Mouse (Mus musculus): ENCODE measurements around the gene Get4. TPM values are rescaled to one million over a fixed set of nuclear protein-coding genes. Genes with fewer than 3 reads are reported as not detected.

The Get4 gene
- polyA plus RNA-seq, 1 experiment from 2014 or later: 122 TPM

DNA sequence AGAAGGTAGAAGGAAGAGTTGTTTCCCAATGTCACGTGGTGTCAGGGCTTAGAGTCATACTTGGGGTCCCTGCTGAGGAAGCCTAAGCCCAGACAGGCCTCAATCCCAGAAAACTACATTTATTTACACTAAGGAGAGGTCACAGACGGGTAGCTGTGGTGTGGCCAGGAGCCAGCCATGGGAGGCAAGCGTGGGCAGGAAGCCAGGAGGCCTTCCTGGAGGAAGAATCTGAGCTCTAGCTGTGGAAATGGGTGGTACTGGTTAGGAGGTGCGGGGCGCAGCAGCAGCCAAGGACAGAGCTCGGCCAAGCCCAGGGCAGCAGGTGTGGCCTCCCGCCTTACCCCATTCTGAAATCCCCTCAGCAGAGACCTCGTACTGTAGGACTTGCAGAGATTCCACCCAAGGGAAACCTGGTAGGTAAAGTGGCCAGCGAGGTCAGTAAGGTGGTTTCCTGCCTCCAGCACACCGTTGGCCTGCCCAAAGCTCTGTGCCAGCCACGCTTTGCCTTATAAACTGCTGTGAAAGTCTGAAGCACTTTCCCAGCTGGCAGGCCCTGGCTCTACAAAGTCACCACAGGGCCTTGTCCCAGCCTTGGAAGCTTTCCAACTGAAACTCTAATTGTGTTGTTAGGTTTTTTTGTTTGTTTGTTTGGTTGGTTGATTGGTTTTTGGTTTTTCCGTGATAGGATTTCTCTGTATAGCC, 63.0 kb downstream of the Get4 start:
- no peak overlapping the region for H3K27ac ChIP-seq (ENCODE audit: low read length)
- H3K4me2 ChIP-seq (ENCODE audit: low read length): no peak overlapping the region
- no peaks in the 10 kb centered on the region for H3K36me3 ChIP-seq (ENCODE audit: control insufficient read depth, insufficient read depth, low read length)
- no peak for ATAC-seq
- H3K9ac ChIP-seq (ENCODE audit: low read depth, low read length): no peak overlapping the region
- no peak overlapping the region for H3K4me3 ChIP-seq (ENCODE audit: low read depth, low read length)
- 85% methylated on average over 12 of the region's 12 CpGs for WGBS
- H3K4me1 ChIP-seq (ENCODE audit: control insufficient read depth, insufficient read depth, low read length): no peaks in the 10 kb centered on the region
- H3K9me3 ChIP-seq (replicated peaks; ENCODE audit: control insufficient read depth, low read length, poor library complexity, severe bottlenecking): no peaks in the 10 kb centered on the region
- no peaks in the 10 kb centered on the region for H3K27me3 ChIP-seq (ENCODE audit: control insufficient read depth, insufficient read depth, low read depth, low read length)

GRCm38 (mm10) chr5:139316982-139317675, 65.0 kb downstream of the Get4 start:
- no peak overlapping the region for H3K9ac ChIP-seq (ENCODE audit: low read depth, low read length)
- no peaks in the 10 kb centered on the region for H3K9me3 ChIP-seq (replicated peaks; ENCODE audit: control insufficient read depth, low read length, poor library complexity, severe bottlenecking)
- no peak overlapping the region for H3K27ac ChIP-seq (ENCODE audit: low read length)
- 74% methylated on average over 6 of the region's 6 CpGs for WGBS
- ATAC-seq: no peak
- H3K4me3 ChIP-seq (ENCODE audit: low read depth, low read length): no peak overlapping the region
- no peaks in the 10 kb centered on the region for H3K36me3 ChIP-seq (ENCODE audit: control insufficient read depth, insufficient read depth, low read length)
- H3K4me1 ChIP-seq (ENCODE audit: control insufficient read depth, insufficient read depth, low read length): no peaks in the 10 kb centered on the region
- H3K27me3 ChIP-seq (ENCODE audit: control insufficient read depth, insufficient read depth, low read depth, low read length): no peaks in the 10 kb centered on the region
- no peak overlapping the region for H3K4me2 ChIP-seq (ENCODE audit: low read length)

DNA sequence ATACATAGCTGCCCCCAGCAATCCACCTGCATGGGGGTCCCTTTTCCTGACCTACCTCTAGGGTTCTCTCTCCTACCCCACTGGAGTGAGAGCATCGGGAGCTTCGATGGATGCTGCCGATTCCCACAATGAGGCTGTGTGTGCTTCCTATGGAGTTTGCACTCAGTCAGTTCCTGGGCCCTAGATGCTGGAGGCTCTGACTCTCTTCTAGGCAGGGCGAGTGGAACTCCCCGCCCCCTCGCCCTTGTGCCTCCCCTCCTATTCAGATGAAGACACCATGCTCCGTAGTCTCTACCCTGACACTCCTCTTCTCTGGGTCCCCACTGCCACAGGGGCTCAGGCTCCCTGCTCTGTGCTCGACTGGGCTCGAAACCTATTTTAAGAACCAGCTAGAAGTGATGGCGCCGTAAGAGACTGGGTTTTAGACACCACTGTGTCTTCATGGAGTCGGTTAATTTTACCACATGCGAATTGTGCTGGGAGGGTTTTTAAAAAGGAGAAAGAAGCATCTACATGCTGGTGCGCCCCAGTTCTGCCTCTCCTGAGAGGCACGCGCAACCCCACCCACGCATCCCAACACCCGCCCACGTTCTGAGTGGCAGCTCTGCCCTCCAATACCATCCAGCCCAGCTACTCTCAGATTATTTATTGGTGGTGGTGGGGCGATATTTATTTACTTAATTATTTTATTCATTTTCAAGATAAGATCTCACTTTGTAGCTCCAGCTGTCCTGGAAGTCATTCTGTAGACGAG, 65.8 kb downstream of the Get4 start:
- no peak overlapping the region for H3K4me2 ChIP-seq (ENCODE audit: low read length)
- H3K9me3 ChIP-seq (replicated peaks; ENCODE audit: control insufficient read depth, low read length, poor library complexity, severe bottlenecking): no peaks in the 10 kb centered on the region
- H3K27me3 ChIP-seq (ENCODE audit: control insufficient read depth, insufficient read depth, low read depth, low read length): no peaks in the 10 kb centered on the region
- no peak for ATAC-seq
- no peak overlapping the region for H3K9ac ChIP-seq (ENCODE audit: low read depth, low read length)
- H3K4me1 ChIP-seq (ENCODE audit: control insufficient read depth, insufficient read depth, low read length): no peaks in the 10 kb centered on the region
- no peak overlapping the region for H3K4me3 ChIP-seq (ENCODE audit: low read depth, low read length)
- WGBS: 64% methylated on average over 21 of the region's 21 CpGs
- H3K27ac ChIP-seq (ENCODE audit: low read length): no peak overlapping the region
- no peaks in the 10 kb centered on the region for H3K36me3 ChIP-seq (ENCODE audit: control insufficient read depth, insufficient read depth, low read length)

Other genes starting within 250 kb of the Get4 start
- 327 and 368 TPM in 2 replicates for gene Prkar1b, start 102.3 kb upstream of the Get4 start, polyA plus RNA-seq (2015; fragmentation: Nextera tagmentation; extraction: Ambion mirVana)
- gene Dnaaf5, start 102.1 kb upstream of the Get4 start, polyA plus RNA-seq (2015; fragmentation: Nextera tagmentation; extraction: Ambion mirVana): 3.2 and 3.5 TPM in 2 replicates
- gene Sun1, start 51.7 kb upstream of the Get4 start, polyA plus RNA-seq (2015; fragmentation: Nextera tagmentation; extraction: Ambion mirVana): 47.4 and 48.5 TPM in 2 replicates
- gene Adap1, start 73.3 kb downstream of the Get4 start, polyA plus RNA-seq (2015; fragmentation: Nextera tagmentation; extraction: Ambion mirVana): 66.9 and 68.5 TPM in 2 replicates
- 102 and 105 TPM in 2 replicates for gene Cox19, start 99.1 kb downstream of the Get4 start, polyA plus RNA-seq (2015; fragmentation: Nextera tagmentation; extraction: Ambion mirVana)
- not detected in 2 replicates for gene Cyp2w1, start 100.3 kb downstream of the Get4 start, polyA plus RNA-seq (2015; fragmentation: Nextera tagmentation; extraction: Ambion mirVana)
- gene Gpr146, start 125.4 kb downstream of the Get4 start, polyA plus RNA-seq (2015; fragmentation: Nextera tagmentation; extraction: Ambion mirVana): 2.5 and 2.9 TPM in 2 replicates
- 0.14 and 0.39 TPM in 2 replicates for gene C130050O18Rik, start 153.0 kb downstream of the Get4 start, polyA plus RNA-seq (2015; fragmentation: Nextera tagmentation; extraction: Ambion mirVana)
- gene Gper1, start 170.8 kb downstream of the Get4 start, polyA plus RNA-seq (2015; fragmentation: Nextera tagmentation; extraction: Ambion mirVana): 9.4 TPM in 2 replicates
- 16.8 and 17.7 TPM in 2 replicates for gene 3110082I17Rik, start 208.2 kb downstream of the Get4 start, polyA plus RNA-seq (2015; fragmentation: Nextera tagmentation; extraction: Ambion mirVana)
- 24.0 and 28.1 TPM in 2 replicates for gene Zfand2a, start 232.2 kb downstream of the Get4 start, polyA plus RNA-seq (2015; fragmentation: Nextera tagmentation; extraction: Ambion mirVana)

Data from midbrain, embryonic 16.5 days (tissue).